ENCODE assay signal across 18 mouse cellular contexts in the genomic region with DNA sequence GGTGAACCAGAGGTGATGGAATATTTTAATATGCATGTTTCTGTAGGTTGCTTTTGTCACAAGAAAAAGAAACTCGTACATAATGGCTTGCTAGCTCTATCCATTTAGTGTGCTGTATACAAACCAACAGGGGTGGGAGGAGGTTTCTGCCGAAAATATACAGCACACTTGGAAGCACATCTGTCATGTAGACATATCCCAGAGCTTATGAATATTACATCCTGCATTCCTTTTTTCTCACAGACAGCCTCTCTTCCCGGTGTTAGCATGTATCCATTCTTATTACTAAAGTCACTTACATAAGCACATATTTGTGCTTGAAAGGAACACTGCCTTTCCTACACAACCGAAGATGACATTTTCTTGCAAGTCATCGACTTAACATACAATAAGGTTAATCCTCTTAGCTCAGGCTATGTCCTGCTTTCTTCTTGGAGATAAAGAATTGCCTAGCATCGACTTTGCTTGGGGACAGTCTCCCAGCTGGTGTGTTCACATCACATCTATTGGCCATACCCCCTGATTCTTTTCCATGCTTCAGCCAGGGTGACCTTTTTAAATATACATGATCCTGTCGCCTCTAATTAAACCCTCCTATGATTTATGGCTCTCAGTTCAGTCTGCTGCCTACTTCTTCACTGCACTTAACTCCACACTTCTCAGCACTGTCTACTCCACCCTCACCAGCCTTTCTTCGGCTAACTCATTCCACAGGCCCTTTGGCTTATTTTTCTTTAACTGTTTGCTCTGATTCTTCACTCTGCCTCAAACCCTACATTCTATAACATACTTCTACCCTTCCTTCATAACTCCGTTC. TPM values are rescaled to one million over a fixed set of nuclear protein-coding genes. Genes with fewer than 3 reads are reported as not detected.
DNase-seq lines count a peak whose midpoint lies in the region; ATAC-seq and TF ChIP-seq lines count a peak whose summit lies in the region.
"Had no signal": no experiment of that assay in that cellular context is flagged by ENCODE, and none has a peak within 500 bp of the region (broad histone marks: within the 10 kb centered on the region; RNA-seq: fewer than 3 reads in every experiment).

No protein-coding gene starts in this region.

- no peaks in the 10 kb centered on the region for H3K36me3 ChIP-seq in hindbrain, embryonic 12.5 days
- no peaks in the 10 kb centered on the region for H3K36me3 ChIP-seq in hindbrain, postnatal 0 days (ENCODE audit: insufficient read depth, low read length)
- H3K36me3 ChIP-seq in hindbrain, embryonic 15.5 days: no peaks in the 10 kb centered on the region
- H3K36me3 ChIP-seq in neural tube, embryonic 15.5 days: no peaks in the 10 kb centered on the region

- whole genome bisulfite sequencing in hindbrain, embryonic 12.5 days: 60% methylated on average over 9 of the region's 9 CpGs
- WGBS in hindbrain, postnatal 0 days: 55% methylated on average over 9 of the region's 9 CpGs
- 51% methylated on average over 9 of the region's 9 CpGs for WGBS in hindbrain, embryonic 15.5 days
- WGBS in neural tube, embryonic 15.5 days: 53% methylated on average over 9 of the region's 9 CpGs

- DNase-seq in hindbrain, postnatal 0 days (ENCODE audit: low spot score): no peak
- no peak for DNase-seq in ovary, postnatal 10 days (ENCODE audit: low spot score)
- no peak for DNase-seq in layer of hippocampus, adult 9-10 months (ENCODE audit: low spot score)
- DNase-seq: adrenal gland, postnatal 36 days; cerebellum, adult 9-11 months; embryo, embryonic 11 days; gastrocnemius, adult 2 months; heart, adult 2 months; layer of hippocampus, postnatal 36 days; left cerebral cortex, postnatal 4 days; lung, adult 2 months; lung, postnatal 36 days; spleen, adult 18-20 months had no signal

- no peak overlapping the region for H3K9ac ChIP-seq in hindbrain, embryonic 12.5 days
- no peak overlapping the region for H3K9ac ChIP-seq in hindbrain, postnatal 0 days (replicated peaks; ENCODE audit: low read length)
- no peak overlapping the region for H3K9ac ChIP-seq in hindbrain, embryonic 15.5 days
- H3K9ac ChIP-seq in neural tube, embryonic 15.5 days (replicated peaks): no peak overlapping the region

- peak; percentile 68 for ATAC-seq in hindbrain, embryonic 12.5 days (ENCODE audit: low FRiP score)
- ATAC-seq in hindbrain, postnatal 0 days: no peak
- ATAC-seq in hindbrain, embryonic 15.5 days (ENCODE audit: low FRiP score, low read depth): peak; percentile 68; the same call in 1 of the 2 replicates
- peak; percentile 61; the same call in 1 of the 2 replicates for ATAC-seq in neural tube, embryonic 15.5 days (ENCODE audit: low FRiP score)
- ATAC-seq: forebrain, embryonic 14.5 days had no signal

- no peaks in the 10 kb centered on the region for H3K9me3 ChIP-seq in hindbrain, embryonic 12.5 days (replicated peaks)
- no peaks in the 10 kb centered on the region for H3K9me3 ChIP-seq in hindbrain, postnatal 0 days (ENCODE audit: low read length)
- H3K9me3 ChIP-seq in hindbrain, embryonic 15.5 days: no peaks in the 10 kb centered on the region
- H3K9me3 ChIP-seq in neural tube, embryonic 15.5 days (replicated peaks): no peaks in the 10 kb centered on the region

- TF ChIP-seq POLR2A in cortical plate, adult 2 months (IDR thresholded peaks at IDR 0.05; ENCODE audit: extremely low read depth, insufficient read depth, low read length): no peak

- H3K4me2 ChIP-seq in hindbrain, embryonic 12.5 days (replicated peaks): no peak overlapping the region
- H3K4me2 ChIP-seq in hindbrain, postnatal 0 days (ENCODE audit: low read depth, low read length): no peak overlapping the region
- H3K4me2 ChIP-seq in hindbrain, embryonic 15.5 days: no peak overlapping the region
- H3K4me2 ChIP-seq in neural tube, embryonic 15.5 days: no peak overlapping the region

- no peak for TF ChIP-seq CTCF in hindbrain, postnatal 0 days (IDR thresholded peaks at IDR 0.05; ENCODE audit: low read depth)
- TF ChIP-seq CTCF in cortical plate, adult 2 months (IDR thresholded peaks at IDR 0.05; ENCODE audit: extremely low read depth, insufficient read depth, low read length): no peak

- no peaks in the 10 kb centered on the region for H3K27me3 ChIP-seq in hindbrain, embryonic 12.5 days
- H3K27me3 ChIP-seq in hindbrain, postnatal 0 days (ENCODE audit: insufficient read depth, low read length): no peaks in the 10 kb centered on the region
- H3K27me3 ChIP-seq in hindbrain, embryonic 15.5 days: no peaks in the 10 kb centered on the region
- H3K27me3 ChIP-seq in neural tube, embryonic 15.5 days (replicated peaks): no peaks in the 10 kb centered on the region

- H3K4me1 ChIP-seq in hindbrain, embryonic 12.5 days: no peaks in the 10 kb centered on the region
- no peaks in the 10 kb centered on the region for H3K4me1 ChIP-seq in hindbrain, postnatal 0 days (ENCODE audit: insufficient read depth, low read length)
- no peaks in the 10 kb centered on the region for H3K4me1 ChIP-seq in cortical plate, adult 2 months (ENCODE audit: control insufficient read depth, insufficient read depth, low read length)
- no peaks in the 10 kb centered on the region for H3K4me1 ChIP-seq in hindbrain, embryonic 15.5 days (replicated peaks)
- no peaks in the 10 kb centered on the region for H3K4me1 ChIP-seq in neural tube, embryonic 15.5 days

- peak overlapping the region; percentile 41; the same call in 1 of the 2 replicates for H3K27ac ChIP-seq in hindbrain, embryonic 12.5 days
- no peak overlapping the region for H3K27ac ChIP-seq in hindbrain, postnatal 0 days
- H3K27ac ChIP-seq in cortical plate, adult 2 months (ENCODE audit: insufficient read depth, low read length): peak overlapping the region; percentile 66; the same call in 1 of the 2 replicates
- peak overlapping the region; percentile 34; the same call in 1 of the 2 replicates for H3K27ac ChIP-seq in hindbrain, embryonic 15.5 days (replicated peaks)
- H3K27ac ChIP-seq in neural tube, embryonic 15.5 days (replicated peaks): peak overlapping the region; percentile 46
- H3K27ac ChIP-seq: gastrocnemius, adult 2 months; heart, adult 2 months had no signal

- H3K4me3 ChIP-seq in hindbrain, embryonic 12.5 days: no peak overlapping the region
- no peak overlapping the region for H3K4me3 ChIP-seq in hindbrain, postnatal 0 days (ENCODE audit: low read length)
- no peak overlapping the region for H3K4me3 ChIP-seq in cortical plate, adult 2 months (ENCODE audit: insufficient read depth, low read length)
- H3K4me3 ChIP-seq in hindbrain, embryonic 15.5 days: no peak overlapping the region
- H3K4me3 ChIP-seq in neural tube, embryonic 15.5 days (replicated peaks): no peak overlapping the region
- H3K4me3 ChIP-seq: gastrocnemius, adult 2 months; heart, adult 2 months had no signal

RNA-seq across cellular contexts. Expression of a gene that starts 9.6 kb away (rescaled TPM):
- polyA plus RNA-seq in hindbrain, embryonic 12.5 days (2016; fragmentation: Nextera tagmentation; extraction: Ambion mirVana): 61.0 and 65.8 TPM in 2 replicates
- total RNA-seq in hindbrain, postnatal 0 days (2014; rRNA removed): 23.0 and 31.3 TPM in 2 replicates
- 99.2 and 100 TPM in 2 replicates for polyA plus RNA-seq in hindbrain, postnatal 0 days (2015; fragmentation: Nextera tagmentation; extraction: Ambion mirVana)
- polyA plus RNA-seq in cortical plate, adult 2 months (2012; rRNA removed): 79.6 and 87.3 TPM in 2 replicates
- 56.8 and 59.9 TPM in 2 replicates for polyA plus RNA-seq in hindbrain, embryonic 15.5 days (2015; fragmentation: Nextera tagmentation; extraction: Ambion mirVana)
- 60.2 and 69.7 TPM in 2 replicates for polyA plus RNA-seq in neural tube, embryonic 15.5 days (2015; fragmentation: Nextera tagmentation; extraction: Ambion mirVana)
